ENCODE assay signal across 8 mouse cellular contexts in genomic region chr5:135064382-135064766, GRCm38 (mm10). TPM values are rescaled to one million over a fixed set of nuclear protein-coding genes. Genes with fewer than 3 reads are reported as not detected.
A peak's percentile ranks its signal among the peaks of the same experiment; 100 is the strongest.
DNase-seq lines count a peak whose midpoint lies in the region; ATAC-seq and TF ChIP-seq lines count a peak whose summit lies in the region.

No protein-coding gene starts in this region.

- H3K36me3 ChIP-seq in heart, embryonic 14.5 days (ENCODE audit: control insufficient read depth, insufficient read depth, low read length): peaks cover 26% of the 10 kb centered on the region
- H3K36me3 ChIP-seq in MEL (ENCODE audit: control insufficient read depth in 1 of 2, insufficient read depth in 2 of 2, low read length in 2 of 2): peaks cover 0 to 11% of the 10 kb centered on the region in 2 experiments; a peak in 3 of 4 replicates
- H3K36me3 ChIP-seq in forebrain, embryonic 15.5 days: peaks cover 27% of the 10 kb centered on the region
- peaks cover 20% of the 10 kb centered on the region for H3K36me3 ChIP-seq in liver, postnatal 0 days (replicated peaks; ENCODE audit: insufficient read depth, low read length)

- no peak for TF ChIP-seq POLR2A in MEL (IDR thresholded peaks at IDR 0.05; ENCODE audit: control insufficient read depth in 1 of 2, insufficient read depth in 1 of 2, low read depth in 1 of 2, low read length in 2 of 2, poor library complexity in 1 of 2)

- DNase-seq in heart, postnatal 36 days: no peak
- no peak for DNase-seq in MEL (ENCODE audit: low read depth, low spot score)
- DNase-seq in liver, postnatal 0 days: no peak
- no peak for DNase-seq in left cerebral cortex, postnatal 10 days (ENCODE audit: extremely low spot score in 1 of 2, low spot score in 2 of 2)
- DNase-seq in right cerebral cortex, postnatal 25 days: no peak
- no peak for DNase-seq in layer of hippocampus, postnatal 10 days (ENCODE audit: low spot score in 2 of 2)

- peaks cover 6 to 10% of the 10 kb centered on the region in 2 experiments; a peak in 2 of 4 replicates for H3K4me1 ChIP-seq in heart, embryonic 14.5 days (ENCODE audit: control insufficient read depth in 2 of 2, insufficient read depth in 2 of 2, low read length in 2 of 2)
- peaks cover 3 to 13% of the 10 kb centered on the region in 2 experiments for H3K4me1 ChIP-seq in MEL (ENCODE audit: control insufficient read depth in 1 of 2, insufficient read depth in 2 of 2, low read length in 2 of 2)
- H3K4me1 ChIP-seq in forebrain, embryonic 15.5 days: peaks cover 26% of the 10 kb centered on the region
- H3K4me1 ChIP-seq in liver, postnatal 0 days (ENCODE audit: insufficient read depth): peaks cover 10% of the 10 kb centered on the region

- no peaks in the 10 kb centered on the region for H3K27me3 ChIP-seq in heart, embryonic 14.5 days (ENCODE audit: control insufficient read depth, insufficient read depth, low read length)
- H3K27me3 ChIP-seq in MEL (ENCODE audit: control insufficient read depth in 1 of 2, insufficient read depth in 2 of 2, low read length in 2 of 2): no peaks in the 10 kb centered on the region
- no peaks in the 10 kb centered on the region for H3K27me3 ChIP-seq in forebrain, embryonic 15.5 days
- H3K27me3 ChIP-seq in liver, postnatal 0 days (ENCODE audit: insufficient read depth, low read length): no peaks in the 10 kb centered on the region

- H3K9ac ChIP-seq in heart, embryonic 14.5 days (ENCODE audit: low read length): peak overlapping the region; percentile 81
- peak overlapping the region; percentile 93 for H3K9ac ChIP-seq in MEL (ENCODE audit: control insufficient read depth, low read depth, low read length, poor library complexity, severe bottlenecking)
- peak overlapping the region; percentile 75 for H3K9ac ChIP-seq in forebrain, embryonic 15.5 days (replicated peaks)
- H3K9ac ChIP-seq in liver, postnatal 0 days (replicated peaks): peak overlapping the region; percentile 91

- H3K4me3 ChIP-seq in heart, embryonic 14.5 days (ENCODE audit: control insufficient read depth in 1 of 2, insufficient read depth in 1 of 2, low read depth in 1 of 2, low read length in 2 of 2): peak overlapping the region; percentile 86 to 90
- H3K4me3 ChIP-seq in MEL (ENCODE audit: control insufficient read depth in 1 of 2, insufficient read depth in 1 of 2, low read depth in 2 of 2, low read length in 2 of 2): peak overlapping the region; percentile 79 to 92
- H3K4me3 ChIP-seq in forebrain, embryonic 15.5 days: peak overlapping the region; percentile 69
- peak overlapping the region; percentile 87 for H3K4me3 ChIP-seq in liver, postnatal 0 days (ENCODE audit: low read depth, low read length)

- TF ChIP-seq RAD21 in MEL (IDR thresholded peaks at IDR 0.05; ENCODE audit: low read depth, low read length): no peak

- intact Hi-C loops in heart, postnatal 36 days (cut with DNase I): loop anchor here (2.0 to 5.0 kb wide), 2 partner anchors 50 to 123 kb away; partner anchors contain the start of gene Baz1b
- intact Hi-C loops in left cerebral cortex, postnatal 10 days (cut with DNase I): loop anchor here (5.0 kb wide), 1 partner anchor 42 kb away; the partner anchor contains the start of gene Stx1a

- no peak for TF ChIP-seq CTCF in MEL (IDR thresholded peaks at IDR 0.05 in 2 of 3, conservative IDR thresholded peaks at IDR 0.05 in 1 of 3; ENCODE audit: control insufficient read depth in 1 of 3, insufficient read depth in 1 of 3, low read depth in 2 of 3, low read length in 3 of 3, poor library complexity in 1 of 3, severe bottlenecking in 1 of 3)
- no peak for TF ChIP-seq CTCF in liver, postnatal 0 days (IDR thresholded peaks at IDR 0.05; ENCODE audit: low read depth)

- WGBS in heart, embryonic 14.5 days: under 1% methylated on average over 40 of the region's 40 CpGs
- under 1% methylated on average over 40 of the region's 40 CpGs for WGBS in forebrain, embryonic 15.5 days
- under 1% methylated on average over 39 of the region's 40 CpGs for WGBS in liver, postnatal 0 days (ENCODE audit: insufficient replicate concordance)

- peak overlapping the region; percentile 25 to 45; a peak in 1 of 4 replicates for H3K27ac ChIP-seq in heart, embryonic 14.5 days (replicated peaks in 1 of 2; ENCODE audit: control insufficient read depth in 1 of 2, insufficient read depth in 1 of 2, low read depth in 2 of 2, low read length in 2 of 2)
- peak overlapping the region; percentile 28; the same call in 1 of the 2 replicates for H3K27ac ChIP-seq in MEL (ENCODE audit: control insufficient read depth, low read depth, low read length)
- peak overlapping the region; percentile 68 for H3K27ac ChIP-seq in forebrain, embryonic 15.5 days (replicated peaks)
- H3K27ac ChIP-seq in liver, postnatal 0 days (ENCODE audit: low read depth): peak overlapping the region; percentile 74

- peaks cover 22% of the 10 kb centered on the region for H3K79me2 ChIP-seq in MEL (ENCODE audit: control insufficient read depth, insufficient read depth, low read length, poor library complexity)

- no peak for TF ChIP-seq EP300 in MEL (IDR thresholded peaks at IDR 0.05; ENCODE audit: low read depth in 1 of 2, low read length in 2 of 2)
- TF ChIP-seq EP300 in liver, postnatal 0 days (IDR thresholded peaks at IDR 0.05; ENCODE audit: low read depth): no peak

- H3K9me3 ChIP-seq in heart, embryonic 14.5 days (ENCODE audit: control insufficient read depth, low read length): no peaks in the 10 kb centered on the region
- H3K9me3 ChIP-seq in MEL (replicated peaks; ENCODE audit: insufficient read depth, low read length): no peaks in the 10 kb centered on the region
- no peaks in the 10 kb centered on the region for H3K9me3 ChIP-seq in forebrain, embryonic 15.5 days
- 0 out of 2 replicates have a peak, but pooled peaks cover 2% of the 10 kb centered on the region for H3K9me3 ChIP-seq in liver, postnatal 0 days (ENCODE audit: low read length)

- peak; percentile 28; the same call in 1 of the 2 replicates for ATAC-seq in heart, embryonic 14.5 days (ENCODE audit: insufficient number of reproducible peaks, insufficient read depth, low FRiP score, low read depth)
- peak; percentile 42; the same call in 1 of the 2 replicates for ATAC-seq in forebrain, embryonic 15.5 days (replicated peaks)
- peak; percentile 54 for ATAC-seq in liver, postnatal 0 days

- peak overlapping the region; percentile 97 for H3K4me2 ChIP-seq in heart, embryonic 14.5 days (ENCODE audit: low read length)
- peak overlapping the region; percentile 72 for H3K4me2 ChIP-seq in forebrain, embryonic 15.5 days (replicated peaks)
- H3K4me2 ChIP-seq in liver, postnatal 0 days (ENCODE audit: low read depth, low read length): peak overlapping the region; percentile 98

RNA-seq across cellular contexts. Expression of gene Dnajc30, which starts 0.4 kb away (rescaled TPM):
- 30.6 and 31.1 TPM in 2 replicates for polyA plus RNA-seq in heart, embryonic 14.5 days (2014; fragmentation: Nextera tagmentation; extraction: Ambion mirVana)
- 10 to 100 TPM; 38.5 to 40.4 TPM for total RNA-seq in heart, postnatal 36 days (2021)
- 6.5 and 7.4 TPM in 2 replicates for total RNA-seq in MEL (2012; rRNA removed)
- polyA plus RNA-seq in MEL (2012; ENCODE audit: insufficient read depth in 1 of 2, insufficient read length in 2 of 2, low read depth in 1 of 2, low replicate concordance in 2 of 2, missing spikeins in 1 of 2): 10 to 100 TPM in 1 of 2 experiments, not detected in 1; 15.6 TPM
- polyA plus RNA-seq in forebrain, embryonic 15.5 days (2015; fragmentation: Nextera tagmentation; extraction: Ambion mirVana): 34.6 and 39.8 TPM in 2 replicates
- polyA plus RNA-seq in liver, postnatal 0 days (2015; fragmentation: Nextera tagmentation; extraction: Ambion mirVana): 28.7 and 33.3 TPM in 2 replicates
- 10 to 100 TPM; 37.5 to 38.1 TPM for total RNA-seq in left cerebral cortex, postnatal 10 days (2021)
- 10 to 100 TPM; 35.5 to 38.0 TPM for total RNA-seq in layer of hippocampus, postnatal 10 days (2021)

RNA-seq across cellular contexts. Expression of gene Bud23, which starts 0.4 kb away (rescaled TPM):
- 47.2 and 52.3 TPM in 2 replicates for polyA plus RNA-seq in heart, embryonic 14.5 days (2014; fragmentation: Nextera tagmentation; extraction: Ambion mirVana)
- 10 to 100 TPM; 21.2 to 24.7 TPM for total RNA-seq in heart, postnatal 36 days (2021)
- 87.5 and 101 TPM in 2 replicates for total RNA-seq in MEL (2012; rRNA removed)
- polyA plus RNA-seq in MEL (2012; ENCODE audit: insufficient read depth in 1 of 2, insufficient read length in 2 of 2, low read depth in 1 of 2, low replicate concordance in 2 of 2, missing spikeins in 1 of 2): 100 to 1,000 TPM in 1 of 2 experiments, not detected in 1; 222 TPM
- polyA plus RNA-seq in forebrain, embryonic 15.5 days (2015; fragmentation: Nextera tagmentation; extraction: Ambion mirVana): 89.0 and 92.8 TPM in 2 replicates
- 38.3 TPM in 2 replicates for polyA plus RNA-seq in liver, postnatal 0 days (2015; fragmentation: Nextera tagmentation; extraction: Ambion mirVana)
- total RNA-seq in left cerebral cortex, postnatal 10 days (2021): 10 to 100 TPM; 39.7 to 50.1 TPM
- 10 to 100 TPM; 49.8 to 54.7 TPM for total RNA-seq in layer of hippocampus, postnatal 10 days (2021)

RNA-seq across cellular contexts. Expression of gene Vps37d, which starts 13.7 kb away (rescaled TPM):
- 1.3 and 3.5 TPM in 2 replicates for polyA plus RNA-seq in heart, embryonic 14.5 days (2014; fragmentation: Nextera tagmentation; extraction: Ambion mirVana)
- total RNA-seq in heart, postnatal 36 days (2021): 1 to 10 TPM in 1 of 2 experiments, under 1 TPM in 1; 0.95 to 1.6 TPM
- total RNA-seq in MEL (2012; rRNA removed): 0.23 and 0.31 TPM in 2 replicates
- polyA plus RNA-seq in MEL (2012; ENCODE audit: insufficient read depth in 1 of 2, insufficient read length in 2 of 2, low read depth in 1 of 2, low replicate concordance in 2 of 2, missing spikeins in 1 of 2): 1 to 10 TPM in 1 of 2 experiments, not detected in 1; 1.2 TPM
- polyA plus RNA-seq in forebrain, embryonic 15.5 days (2015; fragmentation: Nextera tagmentation; extraction: Ambion mirVana): 35.1 and 36.3 TPM in 2 replicates
- polyA plus RNA-seq in liver, postnatal 0 days (2015; fragmentation: Nextera tagmentation; extraction: Ambion mirVana): 0.53 and 0.80 TPM in 2 replicates
- total RNA-seq in left cerebral cortex, postnatal 10 days (2021): 10 to 100 TPM; 28.9 to 32.7 TPM
- total RNA-seq in layer of hippocampus, postnatal 10 days (2021): 10 to 100 TPM; 31.7 to 34.8 TPM

RNA-seq across cellular contexts. Expression of gene Mlxipl, which starts 25.3 kb away (rescaled TPM):
- polyA plus RNA-seq in heart, embryonic 14.5 days (2014; fragmentation: Nextera tagmentation; extraction: Ambion mirVana): 0.34 and 0.92 TPM in 2 replicates
- 10 to 100 TPM; 23.5 to 31.7 TPM for total RNA-seq in heart, postnatal 36 days (2021)
- total RNA-seq in MEL (2012; rRNA removed): not detected in 2 replicates
- not detected for polyA plus RNA-seq in MEL (2012; ENCODE audit: insufficient read depth in 1 of 2, insufficient read length in 2 of 2, low read depth in 1 of 2, low replicate concordance in 2 of 2, missing spikeins in 1 of 2)
- polyA plus RNA-seq in forebrain, embryonic 15.5 days (2015; fragmentation: Nextera tagmentation; extraction: Ambion mirVana): 1.1 and 1.4 TPM in 2 replicates
- 18.2 and 19.5 TPM in 2 replicates for polyA plus RNA-seq in liver, postnatal 0 days (2015; fragmentation: Nextera tagmentation; extraction: Ambion mirVana)
- 1 to 10 TPM; 3.6 to 4.0 TPM for total RNA-seq in left cerebral cortex, postnatal 10 days (2021)
- total RNA-seq in layer of hippocampus, postnatal 10 days (2021): 1 to 10 TPM; 3.6 to 4.4 TPM

RNA-seq across cellular contexts. Expression of gene Stx1a, which starts 41.1 kb away (rescaled TPM):
- 5.4 and 6.4 TPM in 2 replicates for polyA plus RNA-seq in heart, embryonic 14.5 days (2014; fragmentation: Nextera tagmentation; extraction: Ambion mirVana)
- 1 to 10 TPM; 1.7 to 2.0 TPM for total RNA-seq in heart, postnatal 36 days (2021)
- total RNA-seq in MEL (2012; rRNA removed): 3.2 and 3.3 TPM in 2 replicates
- polyA plus RNA-seq in MEL (2012; ENCODE audit: insufficient read depth in 1 of 2, insufficient read length in 2 of 2, low read depth in 1 of 2, low replicate concordance in 2 of 2, missing spikeins in 1 of 2): 1 to 10 TPM in 1 of 2 experiments, not detected in 1; 6.0 TPM
- 78.6 and 78.9 TPM in 2 replicates for polyA plus RNA-seq in forebrain, embryonic 15.5 days (2015; fragmentation: Nextera tagmentation; extraction: Ambion mirVana)
- 2.3 and 2.5 TPM in 2 replicates for polyA plus RNA-seq in liver, postnatal 0 days (2015; fragmentation: Nextera tagmentation; extraction: Ambion mirVana)
- 100 to 1,000 TPM; 367 to 390 TPM for total RNA-seq in left cerebral cortex, postnatal 10 days (2021)
- total RNA-seq in layer of hippocampus, postnatal 10 days (2021): 100 to 1,000 TPM; 182 to 196 TPM

Comparison
In these comparisons a context has a peak if more than half of its experiments do, and no peak if none do; other contexts are left out.
1. RNA of gene Vps37d, which starts 13.7 kb away (total RNA-seq): 31.7 to 34.8 TPM in layer of hippocampus, postnatal 10 days and 28.9 to 32.7 TPM in left cerebral cortex, postnatal 10 days; 0.95 to 1.6 TPM in heart, postnatal 36 days and 0.23 to 0.31 TPM in MEL; every median in the first group is over 10 times any median in the second.
2. Peak in every context shown above with its lines, with median percentiles within 50 percentile points of each other: ATAC-seq, H3K27ac ChIP-seq, H3K4me2 ChIP-seq, H3K4me3 ChIP-seq and H3K9ac ChIP-seq.